ENCODE assay signal across 18 mouse cellular contexts in genomic region chr3:88158991-88159390, GRCm38 (mm10).
"Had no signal": no experiment of that assay in that cellular context is flagged by ENCODE, and none has a peak within 500 bp of the region (broad histone marks: within the 10 kb centered on the region; RNA-seq: fewer than 3 reads in every experiment).

No protein-coding gene starts in this region.

- H3K4me3 ChIP-seq: midbrain, embryonic 12.5 days; myocyte; neural tube, embryonic 13.5 days; neural tube, embryonic 15.5 days had no signal

- DNase-seq: lung, adult 18-20 months; lung, embryonic 14.5 days; lung, postnatal 10 days; lung, postnatal 4 days; midbrain, embryonic 14.5 days; retina, postnatal 1 day; right cerebral cortex, adult 18-20 months; right cerebral cortex, postnatal 25 days; right cerebral cortex, postnatal 4 days; spleen, adult 18-20 months; thymus, adult 18-20 months; thymus, postnatal 14 days; thymus, postnatal 36 days had no signal

- H3K27ac ChIP-seq: midbrain, embryonic 10.5 days; neural tube, embryonic 13.5 days; neural tube, embryonic 15.5 days had no signal
